Mouse (Mus musculus) small intestine, adult 2 months (tissue): ENCODE results near the gene Papola. TPM values are rescaled to one million over a fixed set of nuclear protein-coding genes. Genes with fewer than 3 reads are reported as not detected.

Source experiments
- H3K27ac ChIP-seq: fragments of 200-500 bp; 2 replicates; pipeline ENCODE4 v1.5.1; 2012; ENCODE audit warnings: low read depth, low read length, control low read depth, inconsistent platforms; ENCODE audit not compliant: insufficient read depth
- H3K27me3 ChIP-seq: fragments of 200-500 bp; 2 replicates; pipeline ENCODE4 v1.6.1; 2012; ENCODE audit warnings: mild to moderate bottlenecking, moderate library complexity, low read length, inconsistent platforms; ENCODE audit not compliant: control insufficient read depth, insufficient read depth
- H3K36me3 ChIP-seq: fragments of 200-500 bp; 2 replicates; pipeline ENCODE4 v1.6.1; 2012; ENCODE audit warnings: mild to moderate bottlenecking, low read length, control low read depth, inconsistent platforms; ENCODE audit not compliant: control insufficient read depth, insufficient read depth
- H3K4me1 ChIP-seq: fragments of 200-500 bp; 2 replicates; pipeline ENCODE4 v1.6.1; 2012; ENCODE audit warnings: low read length, inconsistent platforms, mixed read lengths; ENCODE audit not compliant: control insufficient read depth, insufficient read depth, insufficient read length
- H3K4me3 ChIP-seq: fragments of 200-500 bp; 2 replicates; pipeline ENCODE4 v1.5.1; 2012; ENCODE audit warnings: low read depth, mild to moderate bottlenecking, control low read depth, inconsistent platforms, low read length, moderate library complexity
- CTCF ChIP-seq: fragments of 200-500 bp; IDR thresholded peaks from 2 replicates; pipeline ENCODE4 v1.5.1; 2012; ENCODE audit warnings: low read depth, mild to moderate bottlenecking, control low read depth, inconsistent platforms, low read length, moderate library complexity, mixed read lengths; ENCODE audit not compliant: insufficient replicate concordance, insufficient read length; ENCODE audit errors: extremely low read depth
- POLR2A ChIP-seq: fragments of 200-500 bp; IDR thresholded peaks from 2 replicates; pipeline ENCODE4 v1.6.1; 2012; ENCODE audit warnings: low read depth, mild to moderate bottlenecking, control low read depth, inconsistent platforms, low read length, moderate library complexity
- WGBS: fragments of 180-500 bp; shearing (Covaris S2); methylation state at CpG from one replicate; pipeline ENCODE4 v1.1.7; 2018; 5-methylcytosine and 5-hydroxymethylcytosine counted together
- polyA plus RNA-seq: library from polyadenylated mRNA; depleted of rRNA; stranded (reverse); fragments of >200 nt; gene quantifications from 2 replicates; pipeline ENCODE4 v1.2.3, GENCODE M21; 2012

Papola gene
- polyA plus RNA-seq, 1 experiment = 61.3 TPM

GRCm38 (mm10) chr12:105798001-105798400 lies 13.5 kb downstream of the Papola start:
- peaks cover 12% of the 10 kb centered on the region for H3K36me3 ChIP-seq
- no peaks in the 10 kb centered on the region; the same call in 1 of the 2 replicates for H3K4me1 ChIP-seq
- H3K27ac ChIP-seq = no peak overlapping the region
- H3K27me3 ChIP-seq = no peaks in the 10 kb centered on the region
- TF ChIP-seq POLR2A (no peak), CTCF (no peak)
- no peak overlapping the region for H3K4me3 ChIP-seq

DNA sequence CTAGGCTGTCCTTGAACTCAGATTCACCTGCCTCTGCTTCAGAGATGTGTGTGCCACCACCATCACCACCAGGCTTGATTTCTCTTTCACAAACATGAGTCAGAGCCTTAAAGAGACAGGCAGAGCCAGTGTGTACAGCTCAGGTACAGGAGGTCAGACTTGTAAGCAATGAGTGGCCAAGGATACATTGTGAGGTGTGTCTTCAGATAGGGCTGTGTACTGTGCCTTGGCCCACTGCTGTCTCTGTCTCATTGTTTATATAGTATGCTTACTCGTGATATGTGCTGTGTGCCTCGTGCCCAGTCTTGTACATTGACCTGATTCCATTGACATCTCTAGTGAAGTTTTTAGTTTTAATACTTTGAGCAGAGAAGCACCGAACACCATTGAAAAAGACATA lies 21.3 kb downstream of the Papola start:
- no peak overlapping the region for H3K4me3 ChIP-seq
- TF ChIP-seq CTCF (no peak), POLR2A (no peak)
- H3K27me3 ChIP-seq = no peaks in the 10 kb centered on the region
- no peaks in the 10 kb centered on the region; the same call in 1 of the 2 replicates for H3K4me1 ChIP-seq
- H3K36me3 ChIP-seq = peaks cover 35% of the 10 kb centered on the region
- no peak overlapping the region for H3K27ac ChIP-seq
- WGBS = 39% methylated on average over 3 of the region's 3 CpGs

GRCm38 (mm10) chr12:105806205-105806604 lies 21.7 kb downstream of the Papola start:
- Histone ChIP-seq H3K27ac (no peak overlapping the region), H3K4me3 (no peak overlapping the region), H3K4me1 (no peaks in the 10 kb centered on the region; the same call in 1 of the 2 replicates), H3K27me3 (no peaks in the 10 kb centered on the region), H3K36me3 (peaks cover 34% of the 10 kb centered on the region)
- no peak for TF ChIP-seq CTCF
- TF ChIP-seq POLR2A = no peak
- 48% methylated on average over 3 of the region's 3 CpGs for WGBS

GRCm38 (mm10) chr12:105807416-105807815 lies 22.9 kb downstream of the Papola start:
- H3K27me3 ChIP-seq = no peaks in the 10 kb centered on the region
- TF ChIP-seq CTCF = no peak
- TF ChIP-seq POLR2A = no peak
- 56% methylated on average over 7 of the region's 7 CpGs for WGBS

GRCm38 (mm10) chr12:105808945-105809344 lies 24.5 kb downstream of the Papola start:
- no peak overlapping the region for H3K27ac ChIP-seq
- H3K4me1 ChIP-seq = no peaks in the 10 kb centered on the region; the same call in 1 of the 2 replicates
- WGBS = 37% methylated on average over 3 of the region's 3 CpGs
- no peak overlapping the region for H3K4me3 ChIP-seq
- H3K27me3 ChIP-seq = no peaks in the 10 kb centered on the region
- peaks cover 51% of the 10 kb centered on the region for H3K36me3 ChIP-seq
- TF ChIP-seq POLR2A (no peak), CTCF (no peak)

More at GRCm38 (mm10) chr12:105807416-105807815, 22.9 kb downstream of the Papola start:
- Histone ChIP-seq H3K36me3 (peaks cover 43% of the 10 kb centered on the region), H3K4me1 (no peaks in the 10 kb centered on the region; the same call in 1 of the 2 replicates), H3K27ac (no peak overlapping the region), H3K4me3 (no peak overlapping the region)

GRCm38 (mm10) chr12:105810608-105811007 lies 26.1 kb downstream of the Papola start:
- Histone ChIP-seq H3K27ac (no peak overlapping the region), H3K27me3 (no peaks in the 10 kb centered on the region), H3K36me3 (peaks cover 54% of the 10 kb centered on the region), H3K4me3 (no peak overlapping the region), H3K4me1 (no peaks in the 10 kb centered on the region; the same call in 1 of the 2 replicates)
- no peak for TF ChIP-seq POLR2A
- TF ChIP-seq CTCF = no peak
- 40% methylated on average over 6 of the region's 6 CpGs for WGBS

DNA sequence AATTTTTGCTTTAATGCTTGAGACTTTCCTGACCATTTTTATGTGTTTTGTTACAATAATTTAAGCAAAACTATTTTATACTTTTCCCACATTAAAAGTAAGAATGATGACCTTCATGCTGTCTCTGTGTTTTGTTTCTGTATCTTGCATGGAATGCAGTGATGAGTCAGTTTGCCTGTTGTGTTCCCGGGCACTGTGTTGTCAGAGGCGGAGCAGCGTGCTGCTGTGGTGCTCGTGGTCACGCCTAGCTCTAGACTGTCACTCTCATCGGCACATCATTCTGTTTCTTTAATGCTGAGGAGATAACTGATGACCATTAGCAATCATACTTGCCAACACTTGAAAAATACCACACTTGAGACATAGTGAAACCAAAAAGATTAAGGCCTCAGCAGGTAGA lies 29.5 kb downstream of the Papola start:
- peaks cover 47% of the 10 kb centered on the region for H3K36me3 ChIP-seq

GRCm38 (mm10) chr12:105823472-105823871 lies 39.0 kb downstream of the Papola start:
- H3K4me1 ChIP-seq = no peaks in the 10 kb centered on the region
- TF ChIP-seq CTCF = no peak
- TF ChIP-seq POLR2A = no peak
- H3K4me3 ChIP-seq = no peak overlapping the region
- 57% methylated on average over 4 of the region's 4 CpGs for WGBS
- peaks cover 75% of the 10 kb centered on the region for H3K36me3 ChIP-seq
- H3K27me3 ChIP-seq = no peaks in the 10 kb centered on the region
- H3K27ac ChIP-seq = no peak overlapping the region

More for the DNA sequence above, 29.5 kb downstream of the Papola start:
- WGBS = 85% methylated on average over 6 of the region's 6 CpGs
- TF ChIP-seq CTCF (no peak), POLR2A (no peak)
- H3K4me3 ChIP-seq = no peak overlapping the region
- no peaks in the 10 kb centered on the region; the same call in 1 of the 2 replicates for H3K4me1 ChIP-seq
- H3K27me3 ChIP-seq = no peaks in the 10 kb centered on the region
- H3K27ac ChIP-seq = no peak overlapping the region
